Mouse (Mus musculus) gastrocnemius, postnatal 14 days (tissue): Measurements from ENCODE around the gene Dach1. TPM values are rescaled to one million over a fixed set of nuclear protein-coding genes. Genes with fewer than 3 reads are reported as not detected.
A peak's percentile ranks its signal among the peaks of the same experiment; 100 is the strongest.

Experiments
- DNase-seq: peaks from one replicate; pipeline ENCODE4 v3.0.0; 2021; ENCODE audit warnings: mixed read lengths
- intact Hi-C: fragments of 180-260 bp; cut with DNase I; formaldehyde crosslinking; loops from one replicate; pipeline ENCODE4 v1.15.1; 2025; ENCODE audit warnings: low total_unique reads
- total RNA-seq, 2 experiments: library from RNA; stranded (reverse); gene quantifications; 2 replicates each; pipeline ENCODE4 v1.2.3; 2021

Gene Dach1
- total RNA-seq, 2 experiments from 2014 or later: 6.5 to 6.9 TPM

- DNase-seq: no peak
- intact Hi-C loops: no loop called here
Measured at GRCm38 (mm10) chr14:98116627-98117026, 52.9 kb downstream of the Dach1 start.

GRCm38 (mm10) chr14:98113106-98113505, 56.5 kb downstream of the Dach1 start:
- intact Hi-C loops: no loop called here
- no peak for DNase-seq

DNA sequence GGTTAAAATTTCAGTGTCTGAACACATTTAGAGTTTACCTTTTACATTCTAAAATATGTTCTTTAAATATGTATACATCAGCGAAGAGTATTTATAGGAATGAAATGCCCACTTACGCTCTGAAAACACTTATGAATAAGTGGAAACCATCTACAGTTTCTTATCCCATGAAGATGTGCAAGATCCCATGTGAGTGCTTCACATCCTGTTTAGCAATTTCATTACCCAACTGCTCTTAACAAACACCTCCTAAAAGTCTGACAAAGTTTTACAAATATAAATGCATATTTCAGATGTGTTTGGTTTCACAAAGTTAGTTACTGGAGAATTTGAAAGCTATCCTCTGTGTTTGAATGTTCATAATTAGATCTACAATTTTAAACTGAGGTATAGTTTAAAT, 59.6 kb downstream of the Dach1 start:
- intact Hi-C loops: no loop called here
- DNase-seq: no peak

- no peak for DNase-seq
- intact Hi-C loops: no loop called here
Measured at GRCm38 (mm10) chr14:98108764-98109163, 60.8 kb downstream of the Dach1 start.

DNA sequence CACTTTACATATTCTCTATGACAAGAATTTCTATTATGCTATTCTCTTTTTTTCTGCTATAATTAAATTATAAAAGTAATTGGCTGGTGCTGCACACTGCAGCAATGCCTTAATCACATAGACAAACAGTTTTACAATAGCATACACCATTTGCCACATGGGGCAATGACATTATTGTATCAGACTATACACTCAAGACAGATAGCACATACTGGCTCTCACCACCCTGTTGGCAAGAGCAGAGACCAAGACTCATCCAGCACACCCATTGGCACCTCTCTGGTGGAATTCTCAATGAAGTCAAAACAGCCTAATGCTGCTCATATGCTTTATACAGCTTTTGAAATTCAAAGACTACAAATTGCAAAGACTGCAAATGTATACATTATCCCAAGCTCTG, 63.4 kb downstream of the Dach1 start:
- DNase-seq: no peak
- intact Hi-C loops: no loop called here

DNA sequence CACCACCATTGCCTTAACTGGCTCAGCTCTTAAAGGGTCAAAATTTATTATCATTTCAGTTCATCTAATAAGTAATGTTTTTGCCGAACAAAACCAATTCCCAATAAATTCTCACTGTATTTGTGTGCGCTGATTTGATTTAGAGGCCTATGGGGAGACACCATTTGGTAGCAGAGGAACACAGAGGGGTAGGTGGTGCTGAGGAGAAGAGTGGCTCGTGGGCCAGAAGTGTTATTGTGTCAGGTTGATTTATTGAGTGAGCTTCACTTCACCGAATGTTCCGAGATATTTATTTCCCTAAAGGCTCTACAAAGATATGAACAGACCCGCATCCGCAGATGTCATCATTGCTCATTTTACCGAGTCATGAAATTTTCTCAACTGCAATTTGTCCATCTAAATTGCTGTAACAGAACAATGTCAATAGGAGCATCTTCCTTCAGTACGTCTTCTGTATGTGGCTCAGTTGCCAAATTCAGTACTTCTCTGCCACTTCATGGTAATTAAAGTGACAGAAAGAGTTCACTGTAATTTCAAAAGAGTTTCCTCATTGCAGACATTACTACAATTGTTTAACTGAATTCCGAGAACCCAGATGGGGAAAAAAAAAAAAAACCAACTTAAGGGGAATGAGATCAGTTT, 65.1 kb downstream of the Dach1 start:
- intact Hi-C loops: no loop called here
- no peak for DNase-seq

DNA sequence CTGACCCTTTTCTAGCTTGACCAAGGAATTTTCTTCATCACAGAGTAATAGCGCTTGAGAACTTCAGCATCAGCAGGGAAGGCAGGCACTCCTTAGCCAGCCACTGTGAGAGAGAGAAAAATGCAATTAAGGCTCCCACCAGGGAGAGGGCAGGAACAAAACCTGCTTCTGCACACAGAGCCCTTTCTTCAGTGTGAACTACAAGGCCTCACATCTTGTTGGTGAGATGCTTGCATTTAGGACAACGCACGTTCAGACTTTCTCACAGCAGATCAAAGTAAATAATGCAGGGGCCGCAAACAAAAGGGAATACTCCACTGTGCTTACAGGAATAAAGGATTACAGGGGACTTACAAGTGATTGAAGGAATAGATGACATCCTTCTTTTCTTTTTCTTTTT, 74.3 kb downstream of the Dach1 start:
- no peak for DNase-seq
- intact Hi-C loops: no loop called here

DNA sequence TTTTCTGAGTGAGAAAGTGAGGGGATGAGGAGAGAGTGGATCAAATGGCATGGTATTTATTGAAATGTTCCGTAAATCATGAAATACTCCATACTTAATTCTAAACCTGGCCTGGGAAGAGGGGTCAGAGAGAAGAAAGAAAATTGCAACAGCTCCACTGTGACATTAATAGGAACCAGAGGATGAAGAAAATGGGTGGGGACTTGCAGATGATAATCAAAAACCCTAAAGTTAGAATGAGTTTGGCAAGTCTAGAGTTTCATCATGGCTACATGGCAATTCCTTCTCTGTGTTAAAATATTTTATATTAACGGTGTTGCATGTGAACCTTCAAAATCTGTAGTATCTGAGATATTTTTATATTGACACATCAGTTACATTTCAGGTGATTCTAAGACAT, 80.3 kb downstream of the Dach1 start:
- intact Hi-C loops: no loop called here
- DNase-seq: no peak

- intact Hi-C loops: no loop called here
Measured at GRCm38 (mm10) chr14:98087355-98087754, 82.2 kb downstream of the Dach1 start.

DNA sequence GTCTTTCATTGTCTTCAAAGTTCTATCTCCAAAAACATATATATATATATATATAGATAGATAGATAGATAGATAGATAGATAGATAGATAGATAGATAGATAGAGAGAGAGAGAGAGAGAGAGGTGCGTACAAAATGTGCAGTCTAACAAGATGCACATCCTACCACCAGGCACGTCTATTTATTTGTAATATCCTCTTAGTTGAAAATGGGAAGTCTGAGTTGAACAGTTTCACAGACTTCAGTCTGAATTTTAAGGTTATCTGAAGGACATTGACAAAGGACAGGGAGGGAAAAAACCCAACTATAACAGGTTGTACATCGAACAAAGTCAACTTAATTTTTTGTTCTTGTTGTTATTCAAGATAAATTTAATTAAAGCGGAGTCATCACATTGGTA, 82.8 kb downstream of the Dach1 start:
- intact Hi-C loops: no loop called here
- DNase-seq: no peak

More at GRCm38 (mm10) chr14:98087355-98087754, 82.2 kb downstream of the Dach1 start:
- DNase-seq: no peak

DNA sequence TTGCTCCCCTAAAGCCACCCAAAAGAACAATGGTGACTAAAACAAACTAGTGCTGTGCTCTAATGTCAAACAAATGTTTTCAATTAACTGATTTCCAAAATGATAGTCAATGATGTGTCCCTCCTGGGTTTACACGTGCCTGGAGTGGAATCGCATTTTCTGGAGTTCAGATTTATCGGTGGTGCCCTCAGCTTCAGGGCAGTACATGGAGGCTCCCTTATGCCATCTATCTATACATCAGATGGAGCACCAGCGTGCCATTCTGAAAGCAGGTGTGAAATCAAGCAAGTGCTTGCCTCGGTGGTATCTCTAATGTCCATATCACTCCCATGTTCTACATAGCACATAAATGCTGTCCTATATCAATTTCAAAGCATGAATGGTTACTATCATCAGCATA, 84.4 kb downstream of the Dach1 start:
- DNase-seq: no peak
- intact Hi-C loops: no loop called here

- no peak for DNase-seq
- intact Hi-C loops: no loop called here
Measured at GRCm38 (mm10) chr14:98084720-98085119, 84.8 kb downstream of the Dach1 start.

DNA sequence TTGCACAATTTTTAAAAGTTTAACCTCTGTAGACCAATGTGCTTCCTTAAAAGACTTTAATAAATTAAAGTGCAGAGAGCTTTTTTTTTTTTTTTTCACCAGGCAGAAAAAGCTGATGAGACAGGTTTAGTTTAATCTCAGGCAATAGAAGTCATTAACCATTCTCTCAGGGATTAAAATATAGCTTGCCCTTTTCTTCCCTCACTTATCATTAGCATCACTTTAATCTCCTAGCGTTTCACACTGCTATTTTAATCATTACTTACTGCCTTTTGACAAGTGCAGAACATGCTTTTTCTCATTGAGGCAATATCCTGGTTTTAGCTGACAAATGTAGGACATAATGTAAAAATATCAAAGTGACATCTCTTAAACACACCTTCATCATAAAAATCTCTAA, 86.1 kb downstream of the Dach1 start:
- DNase-seq: no peak
- intact Hi-C loops: no loop called here

DNA sequence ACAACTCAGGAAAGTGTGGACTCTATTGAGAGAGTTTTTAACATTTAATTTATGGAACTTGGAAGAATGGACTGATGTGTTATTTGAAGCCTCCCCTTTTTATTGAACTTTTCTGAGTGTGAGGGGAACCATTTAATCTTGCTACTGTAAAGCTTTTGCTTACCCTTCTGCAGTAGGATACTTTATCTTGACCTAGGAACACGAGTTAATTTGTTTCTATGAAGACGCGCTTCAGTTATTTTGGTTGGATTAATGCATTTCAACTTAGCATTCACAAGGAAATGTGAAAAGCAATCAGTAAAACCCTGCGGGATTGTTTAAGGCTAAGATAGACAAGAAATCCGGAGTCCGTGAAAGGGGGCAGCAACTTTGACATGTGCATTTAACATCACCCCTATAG, 89.6 kb downstream of the Dach1 start:
- intact Hi-C loops: no loop called here
- DNase-seq: no peak

DNA sequence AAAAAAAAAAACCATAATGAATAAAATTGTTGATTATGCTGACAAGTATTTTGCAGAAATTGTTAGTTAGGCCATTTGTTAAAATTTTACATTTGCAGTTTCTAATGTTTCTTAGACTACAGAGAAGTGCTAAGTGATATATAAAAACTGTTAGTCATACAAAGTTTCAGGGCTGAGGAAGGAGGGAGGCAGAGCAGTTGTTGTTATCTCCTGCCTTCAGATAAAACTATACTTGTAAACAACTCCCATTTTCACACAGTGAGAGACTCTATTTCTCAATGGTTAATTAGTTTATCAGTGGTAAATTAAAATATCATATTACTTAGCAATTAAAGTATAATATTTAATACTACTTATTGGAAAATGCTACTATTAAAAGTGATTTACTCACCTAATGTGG, 91.6 kb downstream of the Dach1 start:
- intact Hi-C loops: no loop called here
- DNase-seq: no peak

DNA sequence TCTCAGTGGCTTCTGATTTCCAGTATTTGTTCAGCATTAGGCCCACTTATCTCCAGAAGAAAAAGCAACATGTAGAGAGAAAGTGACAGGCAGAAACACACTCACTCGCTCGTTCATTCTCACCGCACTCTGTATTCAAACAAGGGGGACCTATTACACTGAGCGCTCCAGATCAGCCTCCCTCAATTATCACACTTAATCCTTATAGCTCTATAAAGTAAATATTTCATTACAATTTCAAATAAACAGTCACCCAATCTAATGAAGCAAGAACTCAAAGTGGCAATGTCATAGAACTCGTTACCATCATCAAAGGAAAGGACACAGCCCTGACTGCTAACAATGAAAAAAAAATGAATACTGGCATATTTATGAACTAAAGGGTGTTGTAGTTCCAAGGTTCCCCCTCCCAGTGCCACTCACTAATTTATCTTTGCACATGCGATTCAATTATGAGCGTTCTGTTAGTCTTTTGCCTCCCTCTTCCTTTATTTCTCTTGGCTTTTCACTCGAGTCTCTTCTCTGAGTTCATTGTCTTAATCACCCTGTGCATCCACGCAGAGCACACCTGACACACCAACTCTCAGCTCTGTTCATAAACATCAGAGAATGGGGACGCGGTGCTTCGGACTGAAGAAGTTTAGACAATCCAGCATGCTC, 96.0 kb downstream of the Dach1 start:
- DNase-seq: no peak
- intact Hi-C loops: no loop called here

GRCm38 (mm10) chr14:98072647-98073420, 96.7 kb downstream of the Dach1 start:
- no peak for DNase-seq

GRCm38 (mm10) chr14:98071877-98072276, 97.7 kb downstream of the Dach1 start:
- DNase-seq: no peak
- intact Hi-C loops: no loop called here

More at GRCm38 (mm10) chr14:98072647-98073420, 96.7 kb downstream of the Dach1 start:
- intact Hi-C loops: no loop called here

GRCm38 (mm10) chr14:98067273-98067905, 102.2 kb downstream of the Dach1 start:
- peak; percentile 10 for DNase-seq
- intact Hi-C loops: no loop called here

DNA sequence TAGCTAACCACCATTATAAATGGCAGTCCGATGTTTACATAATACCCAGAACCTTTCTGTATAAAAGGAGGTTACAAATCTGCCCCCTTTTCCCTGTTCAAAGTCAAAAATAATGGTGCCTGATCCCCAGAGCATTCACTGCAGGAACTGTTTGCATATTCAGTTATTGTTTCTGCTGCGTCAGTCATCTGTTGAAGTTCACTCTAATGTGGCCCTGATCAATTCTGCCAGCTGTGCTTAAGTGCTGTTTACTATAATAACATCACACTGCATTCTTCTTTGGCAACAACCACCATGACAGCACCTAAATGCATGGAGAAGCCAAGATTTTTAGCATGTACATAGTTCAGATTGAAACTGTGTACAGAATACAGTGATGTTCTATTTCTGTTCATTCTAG, 105.4 kb downstream of the Dach1 start:
- intact Hi-C loops: no loop called here
- no peak for DNase-seq
